Mouse (Mus musculus): ENCODE data around the gene Zfp882. TPM values are rescaled to one million over a fixed set of nuclear protein-coding genes. Genes with fewer than 3 reads are reported as not detected.
"Not testable (repeated sequence)": the region's sequence is repeated elsewhere in the genome, so short reads cannot be mapped to it uniquely, and the experiment has no call there.

Gene Zfp882
- polyA plus RNA-seq (2015; fragmentation: Nextera tagmentation; extraction: Ambion mirVana): 2.8 and 2.9 TPM in 2 replicates

GRCm38 (mm10) chr8:71908309-71909261 is at the start of gene Zfp882, which contains the start of gene Zfp617:
TSS of gene Zfp882 (plus strand) at chr8:71908608.
TSS of gene Zfp617 (plus strand) at chr8:71908635.
- Histone ChIP-seq H3K27ac (ENCODE audit: low read length) (peak within 1 kb of the TSS; percentile 94), H3K36me3 (ENCODE audit: control insufficient read depth, insufficient read depth) (peaks cover 2% of the 10 kb centered on the region; the same call in 1 of the 2 replicates), H3K4me1 (ENCODE audit: control insufficient read depth, insufficient read depth, low read length) (0 out of 2 replicates have a peak, but pooled peaks cover 4% of the 10 kb centered on the region), H3K9ac (ENCODE audit: low read length) (peak within 1 kb of the TSS; percentile 96), H3K9me3 (replicated peaks; ENCODE audit: control insufficient read depth, low read length) (no peaks in the 10 kb centered on the region), H3K4me2 (ENCODE audit: low read depth, low read length) (peak within 1 kb of the TSS; percentile 79), H3K27me3 (ENCODE audit: control insufficient read depth, insufficient read depth, low read length) (no peaks in the 10 kb centered on the region), H3K4me3 (ENCODE audit: low read length) (peak within 1 kb of the TSS; percentile 90)
- 7% methylated on average over 47 of the region's 47 CpGs for WGBS
- peak; percentile 94 for ATAC-seq (replicated peaks; ENCODE audit: extremely low read depth, insufficient read depth, low FRiP score)

GRCm38 (mm10) chr8:71861551-71861950 is 46.9 kb upstream of the Zfp882 start:
- not testable (repeated sequence) for H3K36me3 ChIP-seq (ENCODE audit: control insufficient read depth, insufficient read depth); ATAC-seq (replicated peaks; ENCODE audit: extremely low read depth, insufficient read depth, low FRiP score); H3K27me3 ChIP-seq (ENCODE audit: control insufficient read depth, insufficient read depth, low read length); H3K9me3 ChIP-seq (replicated peaks; ENCODE audit: control insufficient read depth, low read length); H3K9ac ChIP-seq (ENCODE audit: low read length); H3K4me3 ChIP-seq (ENCODE audit: low read length); H3K27ac ChIP-seq (ENCODE audit: low read length); H3K4me2 ChIP-seq (ENCODE audit: low read depth, low read length); H3K4me1 ChIP-seq (ENCODE audit: control insufficient read depth, insufficient read depth, low read length)
- WGBS: 75% methylated on average over 1 of the region's 1 CpGs

GRCm38 (mm10) chr8:71862038-71862437 is 46.4 kb upstream of the Zfp882 start:
- H3K4me2 ChIP-seq (ENCODE audit: low read depth, low read length); H3K4me1 ChIP-seq (ENCODE audit: control insufficient read depth, insufficient read depth, low read length); H3K27me3 ChIP-seq (ENCODE audit: control insufficient read depth, insufficient read depth, low read length); H3K9me3 ChIP-seq (replicated peaks; ENCODE audit: control insufficient read depth, low read length); ATAC-seq (replicated peaks; ENCODE audit: extremely low read depth, insufficient read depth, low FRiP score); H3K27ac ChIP-seq (ENCODE audit: low read length); H3K36me3 ChIP-seq (ENCODE audit: control insufficient read depth, insufficient read depth); H3K9ac ChIP-seq (ENCODE audit: low read length); H3K4me3 ChIP-seq (ENCODE audit: low read length): not testable (repeated sequence)

DNA sequence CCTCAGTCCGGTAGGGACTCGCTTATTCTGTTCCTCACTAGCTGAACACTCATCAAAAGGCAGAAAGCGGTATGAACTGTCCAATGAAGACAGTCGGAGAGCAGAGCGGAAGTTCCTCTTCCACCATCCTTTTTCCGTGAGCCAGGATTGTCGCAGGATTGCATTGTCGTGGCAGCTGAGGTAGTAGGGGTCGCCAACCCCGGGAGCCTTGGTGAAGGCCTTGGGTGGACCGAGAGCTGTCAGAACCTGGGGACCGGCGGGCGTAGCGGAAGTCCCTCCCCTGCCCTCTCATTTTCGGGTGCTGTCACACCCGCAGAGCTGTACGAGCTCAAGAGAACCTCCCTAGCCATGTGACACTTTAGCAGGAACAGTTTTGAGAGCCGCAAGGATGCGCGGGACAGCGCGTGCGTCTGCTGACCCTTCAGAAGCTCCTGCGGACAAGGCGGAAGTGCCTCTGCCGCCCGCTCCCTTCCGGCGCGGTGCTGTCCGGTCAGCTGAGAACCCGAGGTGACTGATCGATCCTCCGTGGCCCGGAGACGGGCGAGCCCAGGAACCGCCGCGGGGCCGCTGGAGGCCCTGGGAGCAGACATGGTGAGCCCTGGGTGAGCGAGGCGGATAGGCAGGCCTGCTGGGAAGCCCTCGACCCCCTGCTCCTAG is 26.7 kb upstream of the Zfp882 start, which contains the start of gene Zfp709:
TSS of gene Zfp709 (plus strand) at position 402 of the 657 bp plus-strand sequence.
- H3K9ac ChIP-seq (ENCODE audit: low read length): peak within 1 kb of the TSS; percentile 93
- H3K27me3 ChIP-seq (ENCODE audit: control insufficient read depth, insufficient read depth, low read length): no peaks in the 10 kb centered on the region
- peaks cover 14% of the 10 kb centered on the region for H3K36me3 ChIP-seq (ENCODE audit: control insufficient read depth, insufficient read depth)
- peaks cover 11% of the 10 kb centered on the region for H3K9me3 ChIP-seq (replicated peaks; ENCODE audit: control insufficient read depth, low read length)
- H3K27ac ChIP-seq (ENCODE audit: low read length): peak within 1 kb of the TSS; percentile 80
- peak; percentile 93 for ATAC-seq (replicated peaks; ENCODE audit: extremely low read depth, insufficient read depth, low FRiP score)
- 3% methylated on average over 45 of the region's 45 CpGs for WGBS
- H3K4me2 ChIP-seq (ENCODE audit: low read depth, low read length): peak within 1 kb of the TSS; percentile 94
- H3K4me3 ChIP-seq (ENCODE audit: low read length): peak within 1 kb of the TSS; percentile 81
- 0 out of 2 replicates have a peak, but pooled peaks cover 4% of the 10 kb centered on the region for H3K4me1 ChIP-seq (ENCODE audit: control insufficient read depth, insufficient read depth, low read length)

GRCm38 (mm10) chr8:71900666-71901065 is 7.7 kb upstream of the Zfp882 start:
- H3K27ac ChIP-seq (ENCODE audit: low read length); H3K4me1 ChIP-seq (ENCODE audit: control insufficient read depth, insufficient read depth, low read length); H3K4me2 ChIP-seq (ENCODE audit: low read depth, low read length); ATAC-seq (replicated peaks; ENCODE audit: extremely low read depth, insufficient read depth, low FRiP score); H3K9me3 ChIP-seq (replicated peaks; ENCODE audit: control insufficient read depth, low read length); H3K36me3 ChIP-seq (ENCODE audit: control insufficient read depth, insufficient read depth); H3K9ac ChIP-seq (ENCODE audit: low read length); H3K4me3 ChIP-seq (ENCODE audit: low read length); H3K27me3 ChIP-seq (ENCODE audit: control insufficient read depth, insufficient read depth, low read length): not testable (repeated sequence)
- WGBS: 43% methylated on average over 11 of the region's 11 CpGs

DNA sequence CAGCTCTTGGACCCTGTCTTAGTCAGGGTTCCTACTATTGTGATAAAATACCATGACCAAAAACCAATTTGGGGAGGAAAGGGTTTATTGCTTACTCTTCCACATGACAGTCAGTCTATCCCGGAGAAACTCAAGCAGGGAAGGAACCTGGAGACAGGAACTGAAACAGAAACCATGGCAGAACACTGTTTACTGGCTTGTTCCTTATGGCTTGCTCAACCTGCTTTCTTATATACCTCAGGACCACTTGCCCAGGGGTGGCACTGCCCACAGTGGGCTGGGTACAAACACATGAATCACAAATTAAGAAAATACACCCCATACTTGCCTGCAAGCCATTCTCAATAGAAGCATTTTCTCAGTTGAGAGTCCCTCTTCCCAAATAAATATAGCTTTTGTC is 5.3 kb upstream of the Zfp882 start:
- ATAC-seq (replicated peaks; ENCODE audit: extremely low read depth, insufficient read depth, low FRiP score): not testable (repeated sequence)
- WGBS: 71% methylated on average over 1 of the region's 1 CpGs

GRCm38 (mm10) chr8:71906809-71907208 is 1.6 kb upstream of the Zfp882 start:
- no peaks in the 10 kb centered on the region for H3K36me3 ChIP-seq (ENCODE audit: control insufficient read depth, insufficient read depth)
- H3K4me2 ChIP-seq (ENCODE audit: low read depth, low read length): no peak overlapping the region
- H3K27me3 ChIP-seq (ENCODE audit: control insufficient read depth, insufficient read depth, low read length): no peaks in the 10 kb centered on the region
- H3K9me3 ChIP-seq (replicated peaks; ENCODE audit: control insufficient read depth, low read length): 0 out of 2 replicates have a peak, but pooled peaks cover 3% of the 10 kb centered on the region
- no peak overlapping the region for H3K27ac ChIP-seq (ENCODE audit: low read length)
- H3K9ac ChIP-seq (ENCODE audit: low read length): no peak overlapping the region
- no peak for ATAC-seq (replicated peaks; ENCODE audit: extremely low read depth, insufficient read depth, low FRiP score)
- 0 out of 2 replicates have a peak, but pooled peaks cover 4% of the 10 kb centered on the region for H3K4me1 ChIP-seq (ENCODE audit: control insufficient read depth, insufficient read depth, low read length)
- 93% methylated on average over 1 of the region's 1 CpGs for WGBS
- no peak overlapping the region for H3K4me3 ChIP-seq (ENCODE audit: low read length)

More for the DNA sequence above, 5.3 kb upstream of the Zfp882 start:
- H3K27ac ChIP-seq (ENCODE audit: low read length); H3K27me3 ChIP-seq (ENCODE audit: control insufficient read depth, insufficient read depth, low read length); H3K4me1 ChIP-seq (ENCODE audit: control insufficient read depth, insufficient read depth, low read length); H3K36me3 ChIP-seq (ENCODE audit: control insufficient read depth, insufficient read depth); H3K9me3 ChIP-seq (replicated peaks; ENCODE audit: control insufficient read depth, low read length); H3K4me2 ChIP-seq (ENCODE audit: low read depth, low read length); H3K9ac ChIP-seq (ENCODE audit: low read length); H3K4me3 ChIP-seq (ENCODE audit: low read length): not testable (repeated sequence)

GRCm38 (mm10) chr8:71907798-71908257 is 580 bp upstream of the Zfp882 start:
- no peak for ATAC-seq (replicated peaks; ENCODE audit: extremely low read depth, insufficient read depth, low FRiP score)
- Histone ChIP-seq H3K4me1 (ENCODE audit: control insufficient read depth, insufficient read depth, low read length) (0 out of 2 replicates have a peak, but pooled peaks cover 4% of the 10 kb centered on the region), H3K36me3 (ENCODE audit: control insufficient read depth, insufficient read depth) (no peaks in the 10 kb centered on the region), H3K9me3 (replicated peaks; ENCODE audit: control insufficient read depth, low read length) (no peaks in the 10 kb centered on the region), H3K27ac (ENCODE audit: low read length) (peak overlapping the region; percentile 94), H3K9ac (ENCODE audit: low read length) (no peak overlapping the region), H3K4me3 (ENCODE audit: low read length) (peak overlapping the region; percentile 90), H3K27me3 (ENCODE audit: control insufficient read depth, insufficient read depth, low read length) (no peaks in the 10 kb centered on the region), H3K4me2 (ENCODE audit: low read depth, low read length) (peak overlapping the region; percentile 79)
- 90% methylated on average over 5 of the region's 5 CpGs for WGBS

Data from heart, embryonic 16.5 days (tissue).